Mouse (Mus musculus): ENCODE results near the gene P3h2.

Gene P3h2

GRCm38 (mm10) chr16:26060239-26061085, 45.1 kb downstream of the P3h2 start:
- no peak for DNase-seq

- DNase-seq = no peak
Measured at GRCm38 (mm10) chr16:26053631-26054030, 52.0 kb downstream of the P3h2 start.

GRCm38 (mm10) chr16:26049393-26050087, 56.0 kb downstream of the P3h2 start:
- no peak for DNase-seq

- no peak for DNase-seq
Measured at GRCm38 (mm10) chr16:26047870-26048269, 57.7 kb downstream of the P3h2 start.

GRCm38 (mm10) chr16:26047396-26047795, 58.2 kb downstream of the P3h2 start:
- DNase-seq = no peak

- no peak for DNase-seq
Measured at GRCm38 (mm10) chr16:26041929-26042303, 63.7 kb downstream of the P3h2 start.

- no peak for DNase-seq
Measured at GRCm38 (mm10) chr16:26041021-26041928, 64.3 kb downstream of the P3h2 start.

GRCm38 (mm10) chr16:26039320-26039719, 66.3 kb downstream of the P3h2 start:
- DNase-seq = no peak

- no peak for DNase-seq
Measured at GRCm38 (mm10) chr16:26035525-26035924, 70.1 kb downstream of the P3h2 start.

GRCm38 (mm10) chr16:26035079-26035478, 70.5 kb downstream of the P3h2 start:
- no peak for DNase-seq

GRCm38 (mm10) chr16:26029424-26030012, 76.1 kb downstream of the P3h2 start:
- DNase-seq = no peak

GRCm38 (mm10) chr16:26026416-26026815, 79.2 kb downstream of the P3h2 start:
- DNase-seq = no peak

GRCm38 (mm10) chr16:26024543-26024942, 81.0 kb downstream of the P3h2 start:
- DNase-seq = no peak

GRCm38 (mm10) chr16:26023352-26023751, 82.2 kb downstream of the P3h2 start:
- DNase-seq = no peak

- DNase-seq = no peak
Measured at GRCm38 (mm10) chr16:26021759-26022158, 83.8 kb downstream of the P3h2 start.

- no peak for DNase-seq
Measured at GRCm38 (mm10) chr16:26005811-26006210, 99.8 kb downstream of the P3h2 start.

- DNase-seq = no peak
Measured at GRCm38 (mm10) chr16:26003261-26003660, 102.3 kb downstream of the P3h2 start.

GRCm38 (mm10) chr16:26002848-26003247, 102.7 kb downstream of the P3h2 start:
- no peak for DNase-seq

- DNase-seq = no peak
Measured at GRCm38 (mm10) chr16:25994605-25995004, 111.0 kb downstream of the P3h2 start.

- no peak for DNase-seq
Measured at GRCm38 (mm10) chr16:25987221-25987620, 118.4 kb downstream of the P3h2 start.

- DNase-seq = no peak
Measured at GRCm38 (mm10) chr16:25983635-25984034, 121.9 kb downstream of the P3h2 start.

- no peak for DNase-seq
Measured at GRCm38 (mm10) chr16:25979037-25979436, 126.5 kb downstream of the P3h2 start.

- no peak for DNase-seq
Measured at GRCm38 (mm10) chr16:25977210-25977609, 128.4 kb downstream of the P3h2 start.
